Mouse (Mus musculus): ENCODE data around the gene Sox2.

GRCm38 (mm10) chr3:34652616-34653015, 2.4 kb downstream of the Sox2 start:
- TF ChIP-seq POLR2A (IDR thresholded peaks at IDR 0.05; ENCODE audit: low read depth, low read length) (no peak), CTCF (conservative IDR thresholded peaks at IDR 0.05; ENCODE audit: insufficient read depth, insufficient read length, low read depth, low read length) (no peak)

All from kidney, adult 2 months (tissue).